Mouse (Mus musculus) lung, adult 10 weeks (tissue): ENCODE results near the gene Mmp24. TPM values are rescaled to one million over a fixed set of nuclear protein-coding genes. Genes with fewer than 3 reads are reported as not detected.

Source experiments
- polyA plus RNA-seq: library from polyadenylated mRNA; stranded (reverse); fragments of 350-450 nt; fragmentation: Illumina TruSeq; extraction: RNeasy Lipid Tissue Mini Kit (QIAGEN cat#74804); gene quantifications from one replicate; pipeline ENCODE4 v1.2.3, GENCODE M21; 2014; ENCODE audit warnings: low read depth, low replicate concordance; ENCODE audit not compliant: insufficient read depth

The Mmp24 gene
- polyA plus RNA-seq: not detected

DNA sequence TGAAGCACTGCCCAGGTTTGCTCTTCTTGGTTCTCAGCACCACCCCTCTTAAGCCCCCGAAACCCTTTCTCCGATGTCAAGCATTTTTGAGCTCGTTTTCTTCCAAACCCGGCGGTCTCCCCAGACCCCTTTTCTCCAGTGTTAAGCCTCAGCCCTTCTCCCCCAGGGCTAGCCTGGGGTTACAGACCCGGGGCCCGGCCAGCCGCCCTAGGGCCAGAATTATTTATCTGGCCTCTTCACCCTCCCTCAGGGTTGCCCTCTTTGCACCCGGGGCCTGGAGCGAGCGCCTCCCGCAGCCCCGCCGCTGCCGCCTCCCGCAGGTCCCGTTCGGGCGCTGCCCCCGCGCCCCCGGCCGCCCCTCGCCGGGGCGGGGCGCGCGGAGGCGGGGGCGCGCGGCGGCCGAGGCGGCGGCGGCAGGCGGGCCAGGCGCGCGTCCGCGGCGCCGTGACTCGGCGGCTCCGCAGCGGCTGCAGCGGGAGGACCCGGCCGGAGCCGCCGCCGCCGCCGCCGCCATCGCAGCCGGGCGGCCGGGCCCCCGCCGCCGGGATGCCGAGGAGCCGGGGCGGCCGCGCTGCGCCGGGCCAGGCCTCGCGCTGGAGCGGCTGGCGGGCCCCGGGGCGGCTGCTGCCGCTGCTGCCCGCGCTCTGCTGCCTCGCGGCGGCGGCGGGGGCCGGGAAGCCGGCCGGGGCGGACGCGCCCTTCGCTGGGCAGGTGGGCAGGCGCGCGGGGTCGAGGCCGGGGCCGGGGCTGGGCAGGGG, at the start of gene Mmp24:
Gene Mmp24, plus strand, starts transcription at position 416 of the 758 bp plus-strand sequence.

DNA sequence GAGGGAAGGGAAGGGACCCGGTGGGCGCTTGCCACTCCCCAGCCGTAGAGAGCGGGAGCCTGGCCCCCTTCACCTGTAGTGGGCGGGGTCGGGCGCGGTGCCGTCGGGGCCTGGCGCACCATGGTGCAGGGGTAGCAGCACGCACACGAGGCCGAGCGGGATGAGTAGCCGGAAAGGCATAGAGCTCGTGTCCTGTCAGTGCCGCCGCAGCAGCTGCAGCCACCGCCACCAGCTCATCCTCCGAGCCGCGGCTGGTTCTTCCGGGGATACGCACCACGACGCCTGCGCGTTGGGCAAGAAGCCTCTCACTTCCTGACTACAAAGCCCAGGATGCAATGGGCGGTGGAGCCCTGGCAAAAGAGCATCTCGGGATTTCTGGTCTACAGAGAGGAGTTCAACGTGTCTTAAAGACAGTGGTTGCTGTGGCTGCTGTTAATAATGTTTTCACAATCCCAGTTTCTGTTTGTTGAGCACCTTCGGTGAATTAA, 45.9 kb upstream of the Mmp24 start, which contains the start of gene Edem2:
Gene Edem2, minus strand, starts transcription at position 318 of the 488 bp plus-strand sequence.

DNA sequence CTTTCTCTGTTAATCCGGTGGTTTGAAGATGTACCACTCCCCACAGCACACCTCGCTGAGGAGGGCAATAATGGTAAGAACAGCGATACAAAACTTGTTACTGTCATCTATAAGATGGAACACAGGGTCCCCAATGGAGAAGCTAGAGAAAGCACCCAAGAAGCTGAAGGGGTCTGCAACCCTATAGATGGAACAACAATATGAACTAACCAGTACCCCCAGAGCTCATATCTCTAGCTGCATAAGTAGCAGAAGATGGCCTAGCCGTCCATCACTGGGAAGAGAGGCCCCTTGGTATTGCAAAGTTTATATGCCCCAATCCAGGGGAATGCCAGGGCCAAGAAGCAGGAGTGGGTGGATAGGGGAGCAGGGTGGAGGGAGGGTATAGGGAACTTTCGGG, 39.4 kb upstream of the Mmp24 start, which contains the start of gene Gm17581:
Gene Gm17581, minus strand, starts transcription at position 101 of the 400 bp plus-strand sequence.

DNA sequence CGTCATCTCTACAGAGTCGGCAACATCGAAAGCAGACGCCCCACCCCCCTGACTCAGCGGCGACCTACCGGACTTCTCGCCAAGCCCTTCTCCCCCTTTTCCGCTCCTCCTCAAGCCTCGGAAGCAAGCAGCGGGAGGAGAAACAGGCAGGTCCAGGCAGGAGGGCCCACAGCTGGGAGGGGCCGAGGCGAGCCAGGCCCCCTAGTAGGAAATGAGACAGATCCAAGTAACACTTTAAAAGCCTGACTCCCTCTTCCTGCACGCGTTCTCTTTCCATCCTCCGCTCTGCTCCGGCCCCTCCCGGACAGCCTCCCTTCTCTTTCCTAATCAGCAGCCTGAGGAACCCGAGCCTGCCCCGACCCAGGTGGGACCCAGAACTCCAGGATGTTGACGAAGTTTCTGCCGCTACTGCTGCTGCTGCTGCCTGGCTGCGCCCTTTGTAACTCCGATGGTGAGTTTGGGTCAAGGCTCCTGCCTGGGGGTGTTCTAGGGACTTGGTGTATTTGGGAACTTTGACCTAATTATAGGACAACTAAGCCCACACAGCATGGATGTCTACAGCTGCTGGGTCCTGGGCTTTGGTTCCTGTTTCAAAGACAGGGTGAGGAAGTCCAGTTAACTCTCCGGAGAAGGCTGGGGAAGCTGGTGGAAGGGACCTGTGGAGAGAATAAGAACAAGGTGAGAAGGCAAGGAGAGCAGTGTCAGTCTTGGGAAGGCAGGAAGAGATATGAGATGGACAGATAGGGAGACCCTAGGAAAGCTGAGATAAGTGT, 23.9 kb upstream of the Mmp24 start, which contains the start of gene Procr:
Gene Procr, plus strand, starts transcription at position 104 of the 773 bp plus-strand sequence.

DNA sequence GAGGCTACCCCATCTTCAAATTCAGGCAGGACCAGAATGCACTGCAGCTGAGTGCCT, 44.1 kb downstream of the Mmp24 start, which contains the start of gene BC029722:
Gene BC029722, minus strand, starts transcription at position 35 of the 57 bp plus-strand sequence.

DNA sequence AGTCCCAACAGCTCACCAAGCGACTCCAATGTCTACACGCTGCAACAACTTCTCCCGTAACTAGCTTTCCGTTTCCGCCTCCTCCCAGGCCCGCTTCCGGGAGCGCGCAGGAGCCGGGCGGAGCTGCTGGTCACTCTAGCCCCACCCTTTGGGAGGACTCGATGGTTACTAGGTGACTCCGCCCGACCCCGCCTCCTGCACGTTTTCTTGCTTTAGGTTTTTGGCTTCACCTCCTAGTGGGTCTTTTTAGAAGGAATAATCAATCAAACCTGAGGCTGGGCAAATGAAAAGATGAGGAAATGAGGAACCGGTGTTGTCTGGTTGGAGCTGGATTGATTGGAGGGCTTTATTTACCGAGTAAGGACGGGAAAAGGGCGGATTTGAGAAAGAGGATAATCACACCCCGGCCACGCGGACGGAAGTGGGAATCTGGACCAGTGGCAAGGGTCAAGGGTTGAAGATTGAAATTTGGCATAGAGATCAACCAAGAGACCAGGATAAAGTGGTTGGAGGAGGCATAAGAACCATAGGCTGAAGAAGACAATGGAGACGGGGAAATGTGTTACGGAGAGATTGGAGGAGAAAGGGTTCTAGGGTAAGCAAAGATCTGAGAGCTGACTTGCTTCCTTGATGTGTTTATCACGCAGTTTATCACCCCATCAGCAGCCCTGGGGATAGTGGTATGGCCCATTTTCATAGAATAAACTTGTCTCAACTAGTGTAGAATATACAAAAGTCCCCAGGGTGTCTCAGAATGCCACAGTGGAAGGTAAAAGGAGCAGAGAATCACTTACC, 51.7 kb downstream of the Mmp24 start, which contains the start of gene Eif6:
Gene Eif6, minus strand, starts transcription at position 296 of the 795 bp plus-strand sequence.

DNA sequence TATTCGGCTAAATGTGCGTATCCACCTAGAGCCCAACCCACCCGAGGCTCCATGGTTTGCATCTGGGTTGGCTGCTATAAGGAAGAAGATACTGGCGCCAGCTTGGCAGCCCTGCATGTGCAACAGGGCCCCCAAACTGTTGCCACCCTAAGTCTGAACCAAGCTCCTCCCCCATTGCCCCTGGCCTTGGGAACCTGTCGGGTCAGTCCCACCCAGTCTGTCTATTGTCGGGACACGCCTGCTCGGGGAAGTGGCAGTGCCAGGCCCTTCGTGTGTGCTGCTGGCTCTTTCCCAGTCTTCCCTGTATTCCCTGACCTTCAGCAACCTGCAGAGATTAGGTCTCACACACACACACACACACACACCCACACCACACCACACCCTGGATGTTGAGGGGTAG, 59.6 kb downstream of the Mmp24 start, which contains the start of gene Fam83c:
Gene Fam83c, minus strand, starts transcription at position 123 of the 400 bp plus-strand sequence.

Other genes starting within 250 kb of the Mmp24 start
- gene Gss, start 182.5 kb upstream of the Mmp24 start, polyA plus RNA-seq: 26.8 TPM
- not detected for gene Myh7b, start 164.1 kb upstream of the Mmp24 start, polyA plus RNA-seq
- gene Trpc4ap, start 83.0 kb upstream of the Mmp24 start, polyA plus RNA-seq: 48.8 TPM
- gene Edem2, start 45.9 kb upstream of the Mmp24 start, polyA plus RNA-seq: 29.9 TPM
- gene Gm17581, start 39.5 kb upstream of the Mmp24 start, polyA plus RNA-seq: not detected
- gene Procr, start 24.2 kb upstream of the Mmp24 start, polyA plus RNA-seq: 3.2 TPM
- gene BC029722, start 44.1 kb downstream of the Mmp24 start, polyA plus RNA-seq: 44.7 TPM
- 71.3 TPM for gene Eif6, start 51.6 kb downstream of the Mmp24 start, polyA plus RNA-seq
- gene Fam83c, start 59.5 kb downstream of the Mmp24 start, polyA plus RNA-seq: not detected
- 30.8 TPM for gene Uqcc1, start 155.0 kb downstream of the Mmp24 start, polyA plus RNA-seq
- not detected for gene Gm15557, start 165.4 kb downstream of the Mmp24 start, polyA plus RNA-seq
- 0.35 TPM for gene Gdf5, start 170.0 kb downstream of the Mmp24 start, polyA plus RNA-seq
- 3.5 TPM for gene Cep250, start 181.1 kb downstream of the Mmp24 start, polyA plus RNA-seq
- gene 6430550D23Rik, start 232.6 kb downstream of the Mmp24 start, polyA plus RNA-seq: 0.84 TPM
- 130 TPM for gene Ergic3, start 232.7 kb downstream of the Mmp24 start, polyA plus RNA-seq